Mouse (Mus musculus): Measurements from ENCODE around the gene Uts2r. TPM values are rescaled to one million over a fixed set of nuclear protein-coding genes. Genes with fewer than 3 reads are reported as not detected.
A peak's percentile ranks its signal among the peaks of the same experiment; 100 is the strongest.

Gene Uts2r
- polyA plus RNA-seq, 1 experiment from 2014 or later, result not detected

DNA sequence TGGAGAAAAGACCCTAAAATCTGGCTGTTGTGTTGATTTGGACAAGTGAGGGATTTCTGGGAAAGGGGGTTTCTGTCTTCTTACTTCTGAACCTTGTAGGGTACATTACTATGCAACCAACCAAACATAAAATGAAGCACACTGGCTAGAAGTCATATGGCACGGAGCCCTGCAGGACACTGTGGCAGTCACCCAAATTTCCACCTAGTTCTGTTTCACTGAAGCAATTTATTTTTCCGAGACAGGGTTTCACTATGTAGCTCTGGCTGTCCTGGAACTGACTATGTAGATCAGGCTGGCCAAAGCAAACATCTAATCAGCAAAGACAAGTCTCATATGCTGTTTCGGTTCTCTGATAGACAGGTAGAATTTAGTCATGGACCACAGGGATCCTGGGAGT, 29.6 kb downstream of the Uts2r start:
- Histone ChIP-seq H3K4me2 (ENCODE audit: low read length) (no peak overlapping the region), H3K36me3 (ENCODE audit: control insufficient read depth, insufficient read depth, low read length) (peaks cover 2% of the 10 kb centered on the region; the same call in 1 of the 2 replicates), H3K9me3 (replicated peaks; ENCODE audit: control insufficient read depth, low read length) (no peaks in the 10 kb centered on the region), H3K4me1 (ENCODE audit: control insufficient read depth, insufficient read depth, low read length) (no peaks in the 10 kb centered on the region), H3K9ac (ENCODE audit: low read length) (no peak overlapping the region), H3K27me3 (replicated peaks; ENCODE audit: control insufficient read depth, insufficient read depth, low read length) (no peaks in the 10 kb centered on the region), H3K27ac (ENCODE audit: low read depth, low read length) (no peak overlapping the region), H3K4me3 (ENCODE audit: low read depth, low read length) (no peak overlapping the region)
- WGBS, result 87% methylated on average over 3 of the region's 3 CpGs
- no peak for DNase-seq (ENCODE audit: low spot score)
- no peak for ATAC-seq

DNA sequence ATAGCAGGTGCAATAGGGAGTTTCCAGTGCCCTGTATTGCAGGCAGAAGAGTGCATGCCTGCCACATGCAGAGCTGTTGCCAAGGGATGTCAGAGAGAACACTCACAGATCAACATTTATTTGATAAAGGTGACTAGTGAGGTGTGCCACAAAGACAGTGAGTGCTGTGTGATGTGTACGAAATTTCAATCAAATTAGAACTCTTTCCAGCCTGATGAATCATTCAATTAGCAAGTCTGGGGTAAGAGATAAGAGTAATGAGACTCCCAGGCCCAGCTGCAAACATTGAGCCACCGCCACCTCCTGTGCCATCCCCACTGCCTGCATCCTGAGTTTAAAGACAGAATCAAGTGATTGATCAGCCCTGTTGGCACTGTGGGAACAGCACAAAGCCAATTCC, 32.7 kb downstream of the Uts2r start:
- 78% methylated on average over 2 of the region's 2 CpGs for WGBS
- H3K4me3 ChIP-seq (ENCODE audit: low read depth, low read length), result no peak overlapping the region
- H3K36me3 ChIP-seq (ENCODE audit: control insufficient read depth, insufficient read depth, low read length), result peaks cover 11% of the 10 kb centered on the region
- no peaks in the 10 kb centered on the region for H3K27me3 ChIP-seq (replicated peaks; ENCODE audit: control insufficient read depth, insufficient read depth, low read length)
- H3K4me2 ChIP-seq (ENCODE audit: low read length), result no peak overlapping the region
- H3K9me3 ChIP-seq (replicated peaks; ENCODE audit: control insufficient read depth, low read length), result no peaks in the 10 kb centered on the region
- H3K27ac ChIP-seq (ENCODE audit: low read depth, low read length), result no peak overlapping the region
- DNase-seq (ENCODE audit: low spot score) (no peak), ATAC-seq (no peak)
- H3K4me1 ChIP-seq (ENCODE audit: control insufficient read depth, insufficient read depth, low read length), result no peaks in the 10 kb centered on the region
- H3K9ac ChIP-seq (ENCODE audit: low read length), result no peak overlapping the region

DNA sequence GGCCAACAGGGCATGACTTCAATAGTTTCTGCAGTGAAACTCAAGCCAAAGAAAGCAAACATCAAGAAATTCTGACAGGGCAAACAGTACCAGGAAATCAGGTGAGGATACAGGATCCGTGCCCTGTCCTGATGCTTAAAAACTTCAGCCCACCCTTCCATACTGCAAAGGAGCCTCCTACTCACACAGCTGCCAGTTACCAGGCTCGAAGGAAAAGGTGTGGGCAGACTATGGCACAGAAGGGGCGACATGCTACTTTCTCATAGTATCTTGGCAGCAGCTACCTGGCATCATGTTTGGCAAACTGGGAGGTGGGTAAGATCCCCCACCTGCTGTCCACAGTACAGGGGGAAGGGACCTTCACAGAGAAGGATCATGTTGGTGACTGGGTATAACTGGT, 33.3 kb downstream of the Uts2r start:
- no peak overlapping the region for H3K4me3 ChIP-seq (ENCODE audit: low read depth, low read length)
- 80% methylated on average over 3 of the region's 3 CpGs for WGBS
- no peak overlapping the region for H3K27ac ChIP-seq (ENCODE audit: low read depth, low read length)
- H3K4me1 ChIP-seq (ENCODE audit: control insufficient read depth, insufficient read depth, low read length), result no peaks in the 10 kb centered on the region
- DNase-seq (ENCODE audit: low spot score) (no peak), ATAC-seq (no peak)
- peaks cover 11% of the 10 kb centered on the region for H3K36me3 ChIP-seq (ENCODE audit: control insufficient read depth, insufficient read depth, low read length)
- H3K27me3 ChIP-seq (replicated peaks; ENCODE audit: control insufficient read depth, insufficient read depth, low read length), result no peaks in the 10 kb centered on the region
- no peak overlapping the region for H3K9ac ChIP-seq (ENCODE audit: low read length)
- no peaks in the 10 kb centered on the region for H3K9me3 ChIP-seq (replicated peaks; ENCODE audit: control insufficient read depth, low read length)
- no peak overlapping the region for H3K4me2 ChIP-seq (ENCODE audit: low read length)

DNA sequence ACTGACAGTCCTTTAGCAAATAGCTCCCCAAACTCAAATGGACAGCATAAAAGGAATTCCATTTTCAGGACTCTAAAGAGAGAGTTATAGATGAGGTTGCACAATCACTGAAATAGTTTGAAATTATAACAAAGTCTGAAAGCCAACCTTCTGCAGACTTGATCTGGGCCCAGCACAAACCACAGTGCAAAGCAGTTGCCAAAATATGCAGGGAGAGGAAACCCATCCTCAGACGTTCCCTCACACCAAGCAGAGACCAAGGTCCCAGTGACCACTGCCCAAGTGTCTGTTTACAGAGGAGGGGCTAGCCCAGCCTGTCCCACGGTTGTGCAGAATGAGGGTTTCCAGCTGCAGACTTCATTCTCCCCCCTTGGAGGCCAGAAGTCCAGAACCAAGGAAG, 38.6 kb downstream of the Uts2r start:
- DNase-seq (ENCODE audit: low spot score), result no peak
- H3K36me3 ChIP-seq (ENCODE audit: control insufficient read depth, insufficient read depth, low read length), result peaks cover 11% of the 10 kb centered on the region
- H3K4me2 ChIP-seq (ENCODE audit: low read length), result no peak overlapping the region
- H3K4me1 ChIP-seq (ENCODE audit: control insufficient read depth, insufficient read depth, low read length), result peaks cover under 1% of the 10 kb centered on the region; the same call in 1 of the 2 replicates
- ATAC-seq, result no peak
- no peak overlapping the region for H3K4me3 ChIP-seq (ENCODE audit: low read depth, low read length)
- no peaks in the 10 kb centered on the region for H3K9me3 ChIP-seq (replicated peaks; ENCODE audit: control insufficient read depth, low read length)
- no peaks in the 10 kb centered on the region for H3K27me3 ChIP-seq (replicated peaks; ENCODE audit: control insufficient read depth, insufficient read depth, low read length)
- WGBS, result 69% methylated on average over 2 of the region's 2 CpGs
- H3K27ac ChIP-seq (ENCODE audit: low read depth, low read length), result no peak overlapping the region
- H3K9ac ChIP-seq (ENCODE audit: low read length), result no peak overlapping the region

DNA sequence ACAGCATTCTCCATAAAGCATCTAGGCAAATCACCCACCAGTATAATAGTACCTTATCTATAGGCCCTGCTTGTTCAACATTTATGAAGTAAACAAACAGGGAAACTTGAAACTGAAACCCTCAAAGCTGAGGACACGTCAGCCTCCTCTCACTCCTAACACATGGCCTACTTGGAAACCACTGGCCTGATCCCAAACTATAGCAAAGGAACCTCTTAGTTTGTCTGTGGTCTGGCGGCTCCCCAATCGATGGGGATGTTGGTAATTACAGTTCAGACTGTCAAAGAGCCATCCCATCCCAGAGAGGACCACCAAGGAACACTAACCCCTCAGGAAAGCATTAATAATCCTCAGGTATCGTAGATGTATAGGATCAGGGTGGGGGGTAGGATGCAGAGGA, 39.8 kb downstream of the Uts2r start:
- Histone ChIP-seq H3K4me2 (ENCODE audit: low read length) (no peak overlapping the region), H3K4me1 (ENCODE audit: control insufficient read depth, insufficient read depth, low read length) (peaks cover 4% of the 10 kb centered on the region; the same call in 1 of the 2 replicates), H3K9ac (ENCODE audit: low read length) (no peak overlapping the region), H3K4me3 (ENCODE audit: low read depth, low read length) (no peak overlapping the region), H3K27ac (ENCODE audit: low read depth, low read length) (no peak overlapping the region), H3K36me3 (ENCODE audit: control insufficient read depth, insufficient read depth, low read length) (peaks cover 7% of the 10 kb centered on the region), H3K27me3 (replicated peaks; ENCODE audit: control insufficient read depth, insufficient read depth, low read length) (no peaks in the 10 kb centered on the region), H3K9me3 (replicated peaks; ENCODE audit: control insufficient read depth, low read length) (no peaks in the 10 kb centered on the region)
- no peak for DNase-seq (ENCODE audit: low spot score)
- 71% methylated on average over 4 of the region's 4 CpGs for WGBS
- no peak for ATAC-seq

DNA sequence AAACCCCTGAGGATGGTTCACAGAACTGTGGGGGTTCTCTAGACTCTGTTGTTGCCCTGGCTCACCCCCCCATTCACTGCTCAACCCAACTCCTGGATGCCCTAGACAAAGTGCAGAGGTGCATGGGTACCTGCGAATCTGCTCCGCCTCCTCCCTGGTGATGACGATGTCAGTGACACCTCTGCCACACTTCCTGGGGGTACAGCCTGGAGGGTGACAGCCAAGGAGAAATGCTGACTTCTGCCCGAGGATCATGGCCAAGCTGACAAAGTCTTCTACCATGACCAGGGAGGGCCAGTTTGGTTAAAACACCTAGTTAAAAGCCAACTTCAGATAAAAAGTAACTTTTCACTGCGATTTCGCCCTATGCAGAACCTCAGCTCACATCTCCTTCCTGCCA, 40.7 kb downstream of the Uts2r start:
- Histone ChIP-seq H3K36me3 (ENCODE audit: control insufficient read depth, insufficient read depth, low read length) (peaks cover 4% of the 10 kb centered on the region; the same call in 1 of the 2 replicates), H3K4me3 (ENCODE audit: low read depth, low read length) (no peak overlapping the region), H3K9me3 (replicated peaks; ENCODE audit: control insufficient read depth, low read length) (no peaks in the 10 kb centered on the region), H3K4me2 (ENCODE audit: low read length) (no peak overlapping the region), H3K4me1 (ENCODE audit: control insufficient read depth, insufficient read depth, low read length) (peaks cover 4% of the 10 kb centered on the region; the same call in 1 of the 2 replicates), H3K27me3 (replicated peaks; ENCODE audit: control insufficient read depth, insufficient read depth, low read length) (no peaks in the 10 kb centered on the region), H3K27ac (ENCODE audit: low read depth, low read length) (no peak overlapping the region), H3K9ac (ENCODE audit: low read length) (no peak overlapping the region)
- WGBS, result 92% methylated on average over 6 of the region's 6 CpGs
- DNase-seq (ENCODE audit: low spot score) (no peak), ATAC-seq (no peak)

DNA sequence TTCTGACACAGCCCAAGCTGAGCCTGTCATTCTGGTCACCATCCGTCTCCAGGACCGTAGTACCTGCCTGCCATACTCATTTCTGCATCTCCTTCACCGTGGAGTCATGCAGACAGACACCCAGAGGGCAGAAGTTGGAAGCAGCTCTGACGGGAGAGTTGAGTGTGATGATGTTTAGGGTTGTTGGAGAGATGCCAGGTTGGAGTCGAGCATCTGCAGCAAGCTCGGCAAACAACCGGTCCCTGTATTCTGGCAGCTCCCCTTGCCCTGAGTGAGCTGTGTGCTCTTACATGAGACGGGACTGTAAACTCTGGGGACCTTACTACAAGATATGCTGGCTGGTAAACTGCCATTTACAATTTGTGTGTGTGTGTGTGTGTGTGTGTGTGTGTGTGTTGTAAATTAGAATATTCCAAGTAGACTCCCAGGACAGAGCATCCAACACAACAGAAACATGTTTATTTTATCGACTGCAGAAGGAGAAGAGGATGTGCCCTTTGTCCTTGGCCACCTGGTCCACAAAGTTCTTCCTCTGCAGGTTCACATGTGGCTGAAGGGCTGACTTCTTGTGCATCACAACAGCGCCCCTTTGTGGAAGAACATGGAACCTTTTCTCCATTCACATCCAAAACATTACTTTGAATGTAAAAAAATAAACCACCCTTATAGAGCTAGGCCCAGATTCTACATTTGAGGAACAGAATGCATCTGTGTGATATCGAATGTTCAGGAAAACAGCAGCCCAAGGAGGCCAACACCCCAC, 41.5 kb downstream of the Uts2r start:
- no peak overlapping the region for H3K4me2 ChIP-seq (ENCODE audit: low read length)
- no peak overlapping the region for H3K4me3 ChIP-seq (ENCODE audit: low read depth, low read length)
- H3K27ac ChIP-seq (ENCODE audit: low read depth, low read length), result no peak overlapping the region
- H3K36me3 ChIP-seq (ENCODE audit: control insufficient read depth, insufficient read depth, low read length), result no peaks in the 10 kb centered on the region
- peaks cover 4% of the 10 kb centered on the region; the same call in 1 of the 2 replicates for H3K4me1 ChIP-seq (ENCODE audit: control insufficient read depth, insufficient read depth, low read length)
- H3K27me3 ChIP-seq (replicated peaks; ENCODE audit: control insufficient read depth, insufficient read depth, low read length), result no peaks in the 10 kb centered on the region
- ATAC-seq (no peak), DNase-seq (ENCODE audit: low spot score) (peak; percentile 19)
- H3K9ac ChIP-seq (ENCODE audit: low read length), result no peak overlapping the region
- no peaks in the 10 kb centered on the region for H3K9me3 ChIP-seq (replicated peaks; ENCODE audit: control insufficient read depth, low read length)
- WGBS, result 54% methylated on average over 11 of the region's 11 CpGs

DNA sequence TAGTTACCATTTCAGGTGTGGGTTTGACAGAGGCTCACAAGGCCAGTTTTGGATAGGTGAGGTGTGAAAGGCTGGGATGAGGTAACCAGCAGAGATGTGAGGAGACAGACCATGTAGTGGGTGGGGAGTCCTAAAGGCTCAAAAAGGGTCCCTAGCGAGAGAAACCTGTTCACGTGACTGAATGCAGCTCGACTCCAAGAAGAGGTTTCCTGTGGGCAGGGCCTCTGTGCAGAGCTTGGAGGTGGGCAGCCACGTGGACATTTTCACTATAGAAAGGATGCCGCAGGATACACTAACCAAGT, 43.7 kb downstream of the Uts2r start:
- ATAC-seq (no peak), DNase-seq (ENCODE audit: low spot score) (no peak)
- Histone ChIP-seq H3K9me3 (replicated peaks; ENCODE audit: control insufficient read depth, low read length) (no peaks in the 10 kb centered on the region), H3K4me2 (ENCODE audit: low read length) (peak overlapping the region; percentile 75), H3K36me3 (ENCODE audit: control insufficient read depth, insufficient read depth, low read length) (peaks cover 9% of the 10 kb centered on the region; the same call in 1 of the 2 replicates), H3K4me1 (ENCODE audit: control insufficient read depth, insufficient read depth, low read length) (peaks cover 4% of the 10 kb centered on the region; the same call in 1 of the 2 replicates), H3K9ac (ENCODE audit: low read length) (peak overlapping the region; percentile 79; the same call in 1 of the 2 replicates), H3K27me3 (replicated peaks; ENCODE audit: control insufficient read depth, insufficient read depth, low read length) (no peaks in the 10 kb centered on the region), H3K4me3 (ENCODE audit: low read depth, low read length) (peak overlapping the region; percentile 66), H3K27ac (ENCODE audit: low read depth, low read length) (peak overlapping the region; percentile 85; the same call in 1 of the 2 replicates)
- whole genome bisulfite sequencing, result 0% methylated on average over 5 of the region's 5 CpGs
